Mouse (Mus musculus) heart, postnatal 4 days (tissue): ENCODE data around the gene Spout1. TPM values are rescaled to one million over a fixed set of nuclear protein-coding genes. Genes with fewer than 3 reads are reported as not detected.
"Not testable (repeated sequence)": the region's sequence is repeated elsewhere in the genome, so short reads cannot be mapped to it uniquely, and the experiment has no call there.

Experiments used
- DNase-seq: peaks from one replicate; pipeline ENCODE4 v3.0.0; 2021
- total RNA-seq, 2 experiments: library from RNA; stranded (reverse); gene quantifications; 2 replicates each; pipeline ENCODE4 v1.2.3; 2021

Gene Spout1
- total RNA-seq, 2 experiments from 2014 or later, result 8.4 to 10.7 TPM

GRCm38 (mm10) chr2:30176561-30176960 lies 1.7 kb downstream of the Spout1 start:
- no peak for DNase-seq

GRCm38 (mm10) chr2:30175897-30176296 lies 2.4 kb downstream of the Spout1 start:
- DNase-seq, result no peak

- no peak for DNase-seq
Observed at GRCm38 (mm10) chr2:30173541-30174240, 4.6 kb downstream of the Spout1 start.

- DNase-seq, result no peak
Observed at GRCm38 (mm10) chr2:30171997-30172382, 6.3 kb downstream of the Spout1 start.

GRCm38 (mm10) chr2:30171371-30171996 lies 6.8 kb downstream of the Spout1 start, which contains the start of gene Endog:
Gene Endog (plus strand): TSS chr2:30171493.
- peak; percentile 88 for DNase-seq

GRCm38 (mm10) chr2:30166677-30167076 lies 11.6 kb downstream of the Spout1 start:
- DNase-seq, result no peak

GRCm38 (mm10) chr2:30164340-30164932 lies 13.8 kb downstream of the Spout1 start:
- DNase-seq, result no peak

- DNase-seq, result peak; percentile 50
Observed at GRCm38 (mm10) chr2:30161809-30162208, 16.4 kb downstream of the Spout1 start.

- not testable (repeated sequence) for DNase-seq
Observed at GRCm38 (mm10) chr2:30159871-30160270, 18.4 kb downstream of the Spout1 start.

- no peak for DNase-seq
Observed at GRCm38 (mm10) chr2:30152616-30153015, 25.6 kb downstream of the Spout1 start.

- DNase-seq, result no peak
Observed at GRCm38 (mm10) chr2:30151840-30152239, 26.4 kb downstream of the Spout1 start.

GRCm38 (mm10) chr2:30147466-30147865 lies 30.8 kb downstream of the Spout1 start:
- DNase-seq, result no peak

- no peak for DNase-seq
Observed at GRCm38 (mm10) chr2:30144436-30144835, 33.8 kb downstream of the Spout1 start.

GRCm38 (mm10) chr2:30140021-30140420 lies 38.2 kb downstream of the Spout1 start:
- DNase-seq, result not testable (repeated sequence)

- DNase-seq, result no peak
Observed at GRCm38 (mm10) chr2:30136458-30136857, 41.8 kb downstream of the Spout1 start.

- no peak for DNase-seq
Observed at GRCm38 (mm10) chr2:30134928-30135620, 43.2 kb downstream of the Spout1 start.

GRCm38 (mm10) chr2:30134378-30134711 lies 43.9 kb downstream of the Spout1 start:
- no peak for DNase-seq

- DNase-seq, result peak; percentile 99
Observed at GRCm38 (mm10) chr2:30133613-30134377, 44.5 kb downstream of the Spout1 start, which contains the start of gene Tbc1d13. Gene Tbc1d13 (plus strand): TSS chr2:30133746.

GRCm38 (mm10) chr2:30132801-30133612 lies 45.3 kb downstream of the Spout1 start:
- DNase-seq, result peak; percentile 44

- not testable (repeated sequence) for DNase-seq
Observed at GRCm38 (mm10) chr2:30131240-30131639, 47.0 kb downstream of the Spout1 start.

- no peak for DNase-seq
Observed at GRCm38 (mm10) chr2:30130156-30130555, 48.1 kb downstream of the Spout1 start.
